Comparison of ENCODE assay signal across 8 mouse cellular contexts in the genomic region with DNA sequence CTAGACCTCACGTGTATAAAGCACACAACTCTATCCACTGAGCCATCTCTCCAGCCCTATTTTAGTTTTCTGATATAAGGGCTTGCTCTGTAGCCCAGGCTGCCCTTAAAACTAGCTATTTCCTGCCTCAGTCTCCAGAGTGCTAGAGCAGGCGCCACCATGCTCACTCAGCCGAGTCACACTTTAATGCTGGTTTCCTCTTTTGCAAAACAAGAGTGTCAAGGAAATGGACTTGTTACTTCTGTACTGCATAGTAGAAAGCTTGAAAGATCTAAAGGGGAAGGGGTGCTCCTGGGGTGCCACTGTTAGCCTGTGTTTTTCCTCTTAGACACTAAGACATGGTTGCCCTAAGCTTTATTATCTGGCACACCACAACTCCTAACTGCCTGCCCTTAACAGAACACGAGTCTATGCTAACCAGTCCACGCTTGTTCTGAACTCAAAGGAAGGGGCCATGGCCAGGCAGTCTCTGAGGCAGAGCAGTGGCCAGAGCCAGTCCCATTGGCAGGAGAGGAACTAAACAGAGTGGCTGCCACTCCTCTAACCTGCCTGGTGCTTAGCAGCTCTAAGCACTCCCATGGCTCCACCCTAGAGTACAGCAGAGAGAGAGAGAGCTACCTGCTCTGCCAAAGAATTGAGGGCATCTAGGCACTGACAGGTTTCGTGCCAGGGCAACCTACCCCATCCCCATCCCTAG. TPM values are rescaled to one million over a fixed set of nuclear protein-coding genes. Genes with fewer than 3 reads are reported as not detected.
A peak's percentile ranks its signal among the peaks of the same experiment; 100 is the strongest.
DNase-seq lines count a peak whose midpoint lies in the region; ATAC-seq and TF ChIP-seq lines count a peak whose summit lies in the region.

No protein-coding gene starts in this region.

- no peak for TF ChIP-seq CTCF in lung, postnatal 0 days (IDR thresholded peaks at IDR 0.05)

- H3K9me3 ChIP-seq in forebrain, embryonic 11.5 days (ENCODE audit: control insufficient read depth, low read length): no peaks in the 10 kb centered on the region
- H3K9me3 ChIP-seq in forebrain, embryonic 15.5 days: no peaks in the 10 kb centered on the region
- no peaks in the 10 kb centered on the region for H3K9me3 ChIP-seq in neural tube, embryonic 15.5 days (replicated peaks)
- H3K9me3 ChIP-seq in lung, postnatal 0 days (ENCODE audit: low read length): no peaks in the 10 kb centered on the region

- no peak overlapping the region for H3K27ac ChIP-seq in forebrain, embryonic 11.5 days (ENCODE audit: low read depth, low read length)
- H3K27ac ChIP-seq in forebrain, embryonic 15.5 days (replicated peaks): no peak overlapping the region
- peak overlapping the region; percentile 85 for H3K27ac ChIP-seq in neural tube, embryonic 15.5 days (replicated peaks)
- H3K27ac ChIP-seq in lung, postnatal 0 days (ENCODE audit: low read length): peak overlapping the region; percentile 47; the same call in 1 of the 2 replicates

- peak; percentile 24 for DNase-seq in forebrain, embryonic 11.5 days (ENCODE audit: low spot score)
- no peak for DNase-seq in neural tube, embryonic 10.5 days (ENCODE audit: extremely low spot score, low spot score)
- peak; percentile 65 for DNase-seq in lung, postnatal 0 days (ENCODE audit: low spot score)
- peak; percentile 61 for DNase-seq in thymus, postnatal 25 days
- DNase-seq in left cerebral cortex, postnatal 14 days (ENCODE audit: low spot score in 2 of 2): no peak
- DNase-seq in adrenal gland, postnatal 10 days: no peak

- H3K9ac ChIP-seq in forebrain, embryonic 11.5 days (ENCODE audit: low read length): no peak overlapping the region
- H3K9ac ChIP-seq in forebrain, embryonic 15.5 days (replicated peaks): no peak overlapping the region
- H3K9ac ChIP-seq in neural tube, embryonic 15.5 days (replicated peaks): no peak overlapping the region
- no peak overlapping the region for H3K9ac ChIP-seq in lung, postnatal 0 days (replicated peaks; ENCODE audit: low read depth)

- intact Hi-C loops in left cerebral cortex, postnatal 14 days (cut with DNase I): no loop called here

- H3K36me3 ChIP-seq in forebrain, embryonic 11.5 days (ENCODE audit: control insufficient read depth, insufficient read depth, low read length): no peaks in the 10 kb centered on the region
- no peaks in the 10 kb centered on the region for H3K36me3 ChIP-seq in forebrain, embryonic 15.5 days
- H3K36me3 ChIP-seq in neural tube, embryonic 15.5 days: no peaks in the 10 kb centered on the region
- H3K36me3 ChIP-seq in lung, postnatal 0 days (ENCODE audit: insufficient read depth, low read length): no peaks in the 10 kb centered on the region

- no peak overlapping the region for H3K4me3 ChIP-seq in forebrain, embryonic 11.5 days (ENCODE audit: low read depth, low read length)
- H3K4me3 ChIP-seq in forebrain, embryonic 15.5 days: no peak overlapping the region
- H3K4me3 ChIP-seq in neural tube, embryonic 15.5 days (replicated peaks): no peak overlapping the region
- H3K4me3 ChIP-seq in lung, postnatal 0 days (ENCODE audit: low read depth, low read length): no peak overlapping the region

- ATAC-seq in forebrain, embryonic 11.5 days (replicated peaks; ENCODE audit: low FRiP score): no peak
- no peak for ATAC-seq in forebrain, embryonic 15.5 days (replicated peaks)
- no peak for ATAC-seq in neural tube, embryonic 15.5 days (ENCODE audit: low FRiP score)
- ATAC-seq in lung, postnatal 0 days: peak; percentile 71

- no peak overlapping the region for H3K4me2 ChIP-seq in forebrain, embryonic 11.5 days (ENCODE audit: low read depth, low read length, severe bottlenecking)
- H3K4me2 ChIP-seq in forebrain, embryonic 15.5 days (replicated peaks): no peak overlapping the region
- peak overlapping the region; percentile 11; the same call in 1 of the 2 replicates for H3K4me2 ChIP-seq in neural tube, embryonic 15.5 days
- no peak overlapping the region for H3K4me2 ChIP-seq in lung, postnatal 0 days (replicated peaks; ENCODE audit: low read depth, low read length)

- peaks cover 12% of the 10 kb centered on the region for H3K4me1 ChIP-seq in forebrain, embryonic 11.5 days (replicated peaks; ENCODE audit: control insufficient read depth, insufficient read depth, low read length)
- peaks cover 49% of the 10 kb centered on the region for H3K4me1 ChIP-seq in forebrain, embryonic 15.5 days
- peaks cover 60% of the 10 kb centered on the region for H3K4me1 ChIP-seq in neural tube, embryonic 15.5 days
- peaks cover 48% of the 10 kb centered on the region for H3K4me1 ChIP-seq in lung, postnatal 0 days (ENCODE audit: insufficient read depth, low read depth, low read length)

- WGBS in forebrain, embryonic 11.5 days: 87% methylated on average over 6 of the region's 6 CpGs
- 82% methylated on average over 6 of the region's 6 CpGs for WGBS in forebrain, embryonic 15.5 days
- 80% methylated on average over 6 of the region's 6 CpGs for WGBS in neural tube, embryonic 15.5 days
- 53% methylated on average over 6 of the region's 6 CpGs for WGBS in lung, postnatal 0 days

- TF ChIP-seq EP300 in lung, postnatal 0 days (IDR thresholded peaks at IDR 0.05): no peak

- no peaks in the 10 kb centered on the region for H3K27me3 ChIP-seq in forebrain, embryonic 11.5 days (ENCODE audit: control insufficient read depth, insufficient read depth, low read length)
- no peaks in the 10 kb centered on the region for H3K27me3 ChIP-seq in forebrain, embryonic 15.5 days
- no peaks in the 10 kb centered on the region for H3K27me3 ChIP-seq in neural tube, embryonic 15.5 days (replicated peaks)
- H3K27me3 ChIP-seq in lung, postnatal 0 days (replicated peaks; ENCODE audit: insufficient read depth, low read length): no peaks in the 10 kb centered on the region

RNA-seq across cellular contexts. Expression of a gene that starts 6.3 kb away (rescaled TPM):
- 18.1 and 19.7 TPM in 2 replicates for polyA plus RNA-seq in forebrain, embryonic 11.5 days (2014; fragmentation: Nextera tagmentation; extraction: Ambion mirVana)
- 20.5 and 24.9 TPM in 2 replicates for polyA plus RNA-seq in forebrain, embryonic 15.5 days (2015; fragmentation: Nextera tagmentation; extraction: Ambion mirVana)
- polyA plus RNA-seq in neural tube, embryonic 15.5 days (2015; fragmentation: Nextera tagmentation; extraction: Ambion mirVana): 26.2 and 31.3 TPM in 2 replicates
- 13.9 and 14.0 TPM in 2 replicates for polyA plus RNA-seq in lung, postnatal 0 days (2015; fragmentation: Nextera tagmentation; extraction: Ambion mirVana)
- total RNA-seq in left cerebral cortex, postnatal 14 days (2021): 100 to 1,000 TPM; 165 to 173 TPM
- 10 to 100 TPM; 46.3 to 54.8 TPM for total RNA-seq in adrenal gland, postnatal 10 days (2021)

RNA-seq across cellular contexts. Expression of a gene that starts 16.8 kb away (rescaled TPM):
- 9.5 and 12.1 TPM in 2 replicates for polyA plus RNA-seq in forebrain, embryonic 11.5 days (2014; fragmentation: Nextera tagmentation; extraction: Ambion mirVana)
- 25.1 and 26.2 TPM in 2 replicates for polyA plus RNA-seq in forebrain, embryonic 15.5 days (2015; fragmentation: Nextera tagmentation; extraction: Ambion mirVana)
- polyA plus RNA-seq in neural tube, embryonic 15.5 days (2015; fragmentation: Nextera tagmentation; extraction: Ambion mirVana): 63.0 and 75.4 TPM in 2 replicates
- polyA plus RNA-seq in lung, postnatal 0 days (2015; fragmentation: Nextera tagmentation; extraction: Ambion mirVana): 2.0 and 2.6 TPM in 2 replicates
- total RNA-seq in left cerebral cortex, postnatal 14 days (2021): 10 to 100 TPM; 84.5 to 84.9 TPM
- total RNA-seq in adrenal gland, postnatal 10 days (2021): 1 to 10 TPM; 3.5 to 8.5 TPM

RNA-seq across cellular contexts. Expression of a gene that starts 30.7 kb away (rescaled TPM):
- 3.3 and 4.2 TPM in 2 replicates for polyA plus RNA-seq in forebrain, embryonic 11.5 days (2014; fragmentation: Nextera tagmentation; extraction: Ambion mirVana)
- 5.2 and 6.7 TPM in 2 replicates for polyA plus RNA-seq in forebrain, embryonic 15.5 days (2015; fragmentation: Nextera tagmentation; extraction: Ambion mirVana)
- 19.8 TPM in 2 replicates for polyA plus RNA-seq in neural tube, embryonic 15.5 days (2015; fragmentation: Nextera tagmentation; extraction: Ambion mirVana)
- 22.7 and 24.4 TPM in 2 replicates for polyA plus RNA-seq in lung, postnatal 0 days (2015; fragmentation: Nextera tagmentation; extraction: Ambion mirVana)
- 10 to 100 TPM; 44.5 to 52.4 TPM for total RNA-seq in left cerebral cortex, postnatal 14 days (2021)
- 10 to 100 TPM; 16.8 to 21.9 TPM for total RNA-seq in adrenal gland, postnatal 10 days (2021)

Comparison
In these comparisons a context has a peak if more than half of its experiments do, and no peak if none do; other contexts are left out.
1. DNase-seq: peak in forebrain, embryonic 11.5 days (single experiment), lung, postnatal 0 days (single experiment) and thymus, postnatal 25 days (single experiment); none in neural tube, embryonic 10.5 days (single experiment), left cerebral cortex, postnatal 14 days (0 of 2) and adrenal gland, postnatal 10 days (single experiment).
2. H3K27ac ChIP-seq: peak in neural tube, embryonic 15.5 days (single experiment) and lung, postnatal 0 days (single experiment); none in forebrain, embryonic 11.5 days (single experiment) and forebrain, embryonic 15.5 days (single experiment).